Mouse (Mus musculus) layer of hippocampus, adult 18-20 months (tissue): ENCODE measurements at regions not wholly inside any gene's neighbourhood (a gene's known extent, or its start where the extent isn't known, plus 50 kb on each side); places are given as distances from the start of the nearest gene placed in this dataset.

Experiments
- DNase-seq, 2 experiments: peaks; one replicate each; pipeline ENCODE4 v3.0.0; 2022; ENCODE audit warnings: low spot score in 2 of 2

GRCm38 (mm10) chr14:80901346-80901745 is 917.5 kb downstream of the Olfm4 start:
- peak; percentile 48 to 82 for DNase-seq

- peak; percentile 10 to 29 for DNase-seq
Measured at GRCm38 (mm10) chr14:80901759-80902163, 917.9 kb downstream of the Olfm4 start.

DNA sequence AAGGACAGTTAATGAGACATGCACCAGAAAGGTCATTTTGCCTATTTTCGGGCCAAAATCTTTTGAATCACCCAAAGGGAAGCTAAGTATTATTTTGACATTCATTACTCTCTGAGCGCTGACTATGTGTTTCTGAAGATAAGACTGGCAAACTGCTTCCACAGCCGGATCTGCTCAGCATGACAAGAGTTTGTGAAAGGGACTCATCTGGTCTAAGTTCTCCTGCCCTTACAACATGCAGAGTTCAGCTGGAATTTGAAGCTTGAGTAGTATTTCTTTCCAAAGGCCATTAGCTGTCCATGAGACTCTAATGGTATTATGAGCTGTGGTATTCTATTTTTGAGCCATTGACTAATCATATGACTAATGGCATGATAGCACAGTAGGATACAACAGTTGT is 932.1 kb downstream of the Olfm4 start:
- no peak for DNase-seq

GRCm38 (mm10) chr14:80923732-80924131 is 939.9 kb downstream of the Olfm4 start:
- DNase-seq = no peak

- peak in 1 of 2 experiments; percentile 5 for DNase-seq
Measured at GRCm38 (mm10) chr14:80959966-80960365, 976.1 kb downstream of the Olfm4 start.

DNA sequence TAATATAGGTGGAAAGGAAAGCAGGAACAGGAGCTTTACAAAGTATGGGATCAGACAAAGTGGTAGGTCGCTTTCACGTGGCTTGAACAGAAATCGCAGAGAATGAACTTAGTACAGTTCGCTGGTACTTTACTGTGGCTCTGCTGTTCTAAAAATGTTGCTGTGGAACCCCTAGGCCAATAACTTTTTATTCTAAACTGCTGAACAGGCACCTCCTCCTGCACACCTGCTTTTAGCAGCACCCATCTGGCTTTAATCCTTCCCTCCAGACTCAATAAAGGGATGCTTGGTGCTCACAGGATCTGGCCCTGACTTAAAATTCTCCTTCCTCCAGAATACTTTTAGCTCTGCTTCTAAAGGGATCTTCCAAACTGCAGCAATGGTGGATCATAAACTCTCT is 991.9 kb downstream of the Olfm4 start:
- DNase-seq = no peak

- DNase-seq = no peak
Measured at GRCm38 (mm10) chr14:80976662-80977061, 992.8 kb downstream of the Olfm4 start.

GRCm38 (mm10) chr14:80979475-80979874 is 995.6 kb downstream of the Olfm4 start:
- no peak for DNase-seq

- no peak for DNase-seq
Measured at GRCm38 (mm10) chr14:80990192-80990591, 1006.3 kb downstream of the Olfm4 start.

- no peak for DNase-seq
Measured at GRCm38 (mm10) chr14:80990679-80991286, 1006.9 kb downstream of the Olfm4 start.

- no peak for DNase-seq
Measured at GRCm38 (mm10) chr14:80999030-80999429, 1015.1 kb downstream of the Olfm4 start.

- DNase-seq = no peak
Measured at GRCm38 (mm10) chr14:81013208-81013607, 1029.3 kb downstream of the Olfm4 start.

DNA sequence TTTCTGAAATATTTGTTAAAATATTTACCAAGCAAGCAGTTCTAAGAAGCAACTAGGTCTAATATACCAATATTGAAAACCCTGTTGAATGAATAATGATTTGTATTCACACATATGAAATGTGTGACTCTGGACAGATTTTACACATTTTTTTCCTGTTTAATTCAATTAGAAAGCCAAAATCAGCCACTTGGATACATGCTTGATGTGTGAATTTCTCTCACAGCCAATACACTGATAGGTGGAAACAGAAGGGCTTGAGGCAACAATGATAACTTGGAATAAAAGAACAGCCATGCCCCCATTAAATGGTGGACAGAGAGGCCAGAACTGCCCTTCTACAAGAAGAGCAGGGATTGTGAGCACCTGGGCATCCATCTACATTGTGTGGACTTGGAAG is 1047.6 kb downstream of the Olfm4 start:
- no peak for DNase-seq

DNA sequence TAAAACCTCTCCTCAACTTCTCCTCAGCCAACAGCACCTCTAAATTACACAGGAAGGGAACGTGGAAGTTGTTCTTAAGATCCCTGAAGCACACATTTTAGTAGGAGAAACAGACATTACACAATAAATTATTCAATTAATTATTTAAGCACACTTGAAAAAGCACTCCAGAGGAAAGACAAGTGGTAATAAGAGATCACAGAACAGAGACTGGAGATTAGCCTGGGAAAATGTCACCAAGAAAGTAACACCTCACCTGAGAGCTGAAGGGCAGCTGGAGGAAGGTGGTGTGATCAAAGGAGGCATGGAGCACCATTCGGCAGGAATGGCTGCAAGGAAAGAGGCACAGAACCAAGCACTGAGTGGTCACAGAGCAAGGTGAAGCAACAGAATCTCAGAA is 1053.8 kb downstream of the Olfm4 start:
- no peak for DNase-seq

DNA sequence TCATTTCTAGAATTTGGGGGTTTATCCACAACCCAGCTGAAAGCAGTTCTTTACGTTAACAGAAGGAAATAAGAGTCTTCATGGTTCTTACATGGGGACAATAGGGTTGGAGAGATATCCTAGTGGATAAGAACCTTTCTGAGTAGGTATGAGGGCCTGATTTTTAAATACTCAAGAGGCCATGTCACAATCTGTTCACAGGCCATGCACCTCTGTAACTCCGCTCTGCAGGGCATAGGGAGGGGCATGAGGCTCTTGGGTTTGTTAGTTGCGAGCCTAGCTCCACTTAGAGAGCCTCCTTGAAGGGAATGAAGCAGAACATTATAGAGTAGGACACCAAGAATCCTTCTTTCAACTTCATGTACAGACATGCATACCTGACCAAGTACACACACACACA is 1054.2 kb downstream of the Olfm4 start:
- DNase-seq = no peak
